Comparison of ENCODE assay signal across 23 mouse cellular contexts in genomic region chr10:84483069-84483468, GRCm38 (mm10). TPM values are rescaled to one million over a fixed set of nuclear protein-coding genes. Genes with fewer than 3 reads are reported as not detected.
DNase-seq lines count a peak whose midpoint lies in the region; ATAC-seq and TF ChIP-seq lines count a peak whose summit lies in the region.
"Had no signal": no experiment of that assay in that cellular context is flagged by ENCODE, and none has a peak within 500 bp of the region (broad histone marks: within the 10 kb centered on the region; RNA-seq: fewer than 3 reads in every experiment).

No protein-coding gene starts in this region.

- ATAC-seq in intestine, postnatal 0 days, result no peak
- ATAC-seq: forebrain, embryonic 15.5 days; hindbrain, postnatal 0 days had no signal

- TF ChIP-seq CTCF in layer of hippocampus, adult 2 months (conservative IDR thresholded peaks at IDR 0.05), result 0 out of 2 replicates have a peak, but pooled peaks have one; percentile 8
- 0 out of 2 replicates have a peak, but pooled peaks have one; percentile 11 for TF ChIP-seq CTCF in intestine, postnatal 0 days (IDR thresholded peaks at IDR 0.05; ENCODE audit: low read depth)

- no peaks in the 10 kb centered on the region for H3K9me3 ChIP-seq in intestine, postnatal 0 days (ENCODE audit: control insufficient read depth)
- H3K9me3 ChIP-seq: embryonic facial prominence, embryonic 15.5 days; forebrain, embryonic 10.5 days; forebrain, embryonic 15.5 days; heart, embryonic 15.5 days; hindbrain, embryonic 13.5 days had no signal

- intact Hi-C loops in left cerebral cortex, postnatal 4 days (cut with DNase I), result no loop called here

- no peak for DNase-seq in layer of hippocampus, adult 2 months (ENCODE audit: low spot score in 2 of 2)
- DNase-seq in layer of hippocampus, adult 18-20 months (ENCODE audit: low spot score in 2 of 2), result no peak
- peak; percentile 17 for DNase-seq in A20 (ENCODE audit: low read depth, low spot score)
- DNase-seq in left cerebral cortex, postnatal 4 days, result no peak
- no peak for DNase-seq in retina, postnatal 1 day
- DNase-seq: adrenal gland, postnatal 10 days; cerebellum, adult 11 months; cerebellum, adult 8-10 months; cerebellum, postnatal 14 days; embryo, embryonic 11 days; gastrocnemius, postnatal 14 days; heart, adult 2 months; heart, postnatal 14 days had no signal

- no peak overlapping the region for H3K9ac ChIP-seq in intestine, postnatal 0 days (ENCODE audit: low read depth, low read length)
- H3K9ac ChIP-seq: embryonic facial prominence, embryonic 15.5 days; forebrain, embryonic 15.5 days; heart, embryonic 15.5 days; hindbrain, embryonic 13.5 days had no signal

- WGBS in intestine, postnatal 0 days, result 79% methylated on average over 2 of the region's 2 CpGs

- H3K4me1 ChIP-seq in intestine, postnatal 0 days (replicated peaks; ENCODE audit: control insufficient read depth, insufficient read depth, low read length), result peaks cover 5% of the 10 kb centered on the region
- H3K4me1 ChIP-seq: forebrain, embryonic 15.5 days had no signal

- no peak overlapping the region for H3K4me2 ChIP-seq in intestine, postnatal 0 days (replicated peaks; ENCODE audit: low read depth)
- H3K4me2 ChIP-seq: embryonic facial prominence, embryonic 15.5 days; forebrain, embryonic 15.5 days; heart, embryonic 11.5 days; heart, embryonic 15.5 days; hindbrain, embryonic 13.5 days had no signal

- no peaks in the 10 kb centered on the region for H3K27me3 ChIP-seq in intestine, postnatal 0 days (replicated peaks; ENCODE audit: control insufficient read depth, insufficient read depth, low read length)
- H3K27me3 ChIP-seq: CH12.LX; embryonic facial prominence, embryonic 15.5 days; forebrain, embryonic 15.5 days; heart, embryonic 15.5 days; hindbrain, embryonic 13.5 days had no signal

- H3K27ac ChIP-seq in layer of hippocampus, adult 2 months, result no peak overlapping the region
- no peak overlapping the region for H3K27ac ChIP-seq in intestine, postnatal 0 days (ENCODE audit: low read depth, low read length)
- H3K27ac ChIP-seq: embryonic facial prominence, embryonic 15.5 days; forebrain, embryonic 10.5 days; forebrain, embryonic 15.5 days; heart, adult 2 months; heart, embryonic 15.5 days; hindbrain, embryonic 13.5 days; hindbrain, postnatal 0 days had no signal

- H3K4me3 ChIP-seq in layer of hippocampus, adult 2 months, result no peak overlapping the region
- no peak overlapping the region for H3K4me3 ChIP-seq in intestine, postnatal 0 days (ENCODE audit: low read depth, low read length)
- H3K4me3 ChIP-seq: embryonic facial prominence, embryonic 15.5 days; erythroblast, embryonic 14.5 days; forebrain, embryonic 10.5 days; forebrain, embryonic 15.5 days; heart, adult 2 months; heart, embryonic 15.5 days; hindbrain, embryonic 13.5 days had no signal

- H3K36me3 ChIP-seq in intestine, postnatal 0 days (ENCODE audit: control insufficient read depth, insufficient read depth), result no peaks in the 10 kb centered on the region
- H3K36me3 ChIP-seq: embryonic facial prominence, embryonic 15.5 days; forebrain, embryonic 10.5 days; forebrain, embryonic 15.5 days; heart, embryonic 15.5 days; hindbrain, embryonic 13.5 days had no signal

RNA-seq across cellular contexts. Expression of gene Nuak1, which starts 42.7 kb away (rescaled TPM):
- total RNA-seq in layer of hippocampus, adult 2 months (2021), result 10 to 100 TPM; 47.9 to 51.4 TPM
- total RNA-seq in layer of hippocampus, adult 18-20 months (2021), result 10 to 100 TPM; 62.7 to 66.4 TPM
- 0.37 and 0.55 TPM in 2 replicates for polyA plus RNA-seq in intestine, postnatal 0 days (2015; fragmentation: Nextera tagmentation; extraction: Ambion mirVana)
- 10 to 100 TPM; 51.7 to 53.0 TPM for total RNA-seq in left cerebral cortex, postnatal 4 days (2021)

RNA-seq across cellular contexts. Expression of gene Ckap4, which starts 50.8 kb away (rescaled TPM):
- total RNA-seq in layer of hippocampus, adult 2 months (2021), result 10 to 100 TPM; 20.2 to 20.3 TPM
- 10 to 100 TPM; 18.7 to 19.9 TPM for total RNA-seq in layer of hippocampus, adult 18-20 months (2021)
- polyA plus RNA-seq in intestine, postnatal 0 days (2015; fragmentation: Nextera tagmentation; extraction: Ambion mirVana), result 23.3 and 24.0 TPM in 2 replicates
- total RNA-seq in left cerebral cortex, postnatal 4 days (2021), result 10 to 100 TPM; 52.3 to 53.4 TPM
